Mouse (Mus musculus): ENCODE measurements at regions not wholly inside any gene's neighbourhood (a gene's known extent, or its start where the extent isn't known, plus 50 kb on each side); places are given as distances from the start of the nearest gene placed in this dataset.

DNA sequence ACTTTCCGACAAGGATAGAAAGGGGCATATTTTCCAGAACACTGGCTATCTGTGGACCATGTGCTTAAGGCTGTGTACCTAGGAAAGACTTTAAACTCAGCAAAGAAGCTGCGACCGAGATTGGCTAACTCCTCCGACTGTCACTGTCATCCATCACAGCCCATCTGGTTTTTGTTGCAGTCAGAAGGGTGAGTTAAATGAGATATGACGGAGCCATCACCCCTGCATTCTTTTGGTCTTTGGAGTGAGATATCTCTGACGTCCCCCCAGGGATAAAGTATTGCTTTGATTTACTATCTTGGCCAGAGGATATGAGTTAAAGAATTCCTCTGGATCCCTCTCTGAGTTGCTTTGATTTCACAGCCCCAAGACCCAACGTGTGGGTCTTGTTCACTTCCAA lies 160.0 kb upstream of the Ubash3b start:
- no peak for DNase-seq (ENCODE audit: low spot score in 2 of 2)
- intact Hi-C loops (cut with DNase I), result no loop called here

DNA sequence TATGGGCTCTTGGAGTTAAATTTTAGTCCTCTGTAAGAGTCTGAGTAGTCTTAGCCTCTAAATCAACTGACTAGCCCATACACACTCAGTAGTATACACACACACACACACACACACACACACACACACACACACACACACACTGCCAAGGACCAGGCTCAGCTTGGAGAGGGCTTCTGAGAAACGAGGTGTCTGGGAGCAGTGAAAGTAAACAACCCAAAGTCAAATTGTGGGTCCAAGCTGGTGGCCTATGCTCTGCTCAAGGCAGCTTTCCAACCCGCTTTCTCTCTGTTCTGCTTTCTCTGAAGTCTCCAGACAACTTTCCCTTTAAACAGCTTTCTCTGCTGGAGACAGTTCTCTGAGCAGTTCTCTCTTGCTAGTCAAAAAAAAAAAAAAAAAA lies 157.6 kb upstream of the Ubash3b start:
- no peak for DNase-seq (ENCODE audit: low spot score in 2 of 2)
- intact Hi-C loops (cut with DNase I), result no loop called here

DNA sequence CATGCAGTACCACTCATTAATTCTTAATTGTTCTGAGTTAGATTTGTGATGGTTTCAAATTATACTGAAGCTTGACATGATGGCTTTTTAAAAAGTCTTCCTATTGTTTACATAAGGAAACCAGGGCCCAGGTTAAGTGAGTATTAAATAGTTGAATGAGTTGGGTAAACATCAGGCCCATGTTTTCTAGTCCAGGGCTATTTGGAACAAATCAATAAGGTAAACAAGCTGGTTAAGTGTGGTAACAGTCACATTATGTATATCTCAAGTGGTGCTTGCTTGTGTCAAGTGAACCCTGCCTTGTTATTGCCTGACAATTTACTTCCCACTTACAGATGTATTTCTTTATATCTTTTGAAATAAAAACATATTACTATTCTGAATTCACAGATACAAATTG lies 144.7 kb upstream of the Ubash3b start:
- no peak for DNase-seq (ENCODE audit: low spot score in 2 of 2)
- intact Hi-C loops (cut with DNase I), result no loop called here

DNA sequence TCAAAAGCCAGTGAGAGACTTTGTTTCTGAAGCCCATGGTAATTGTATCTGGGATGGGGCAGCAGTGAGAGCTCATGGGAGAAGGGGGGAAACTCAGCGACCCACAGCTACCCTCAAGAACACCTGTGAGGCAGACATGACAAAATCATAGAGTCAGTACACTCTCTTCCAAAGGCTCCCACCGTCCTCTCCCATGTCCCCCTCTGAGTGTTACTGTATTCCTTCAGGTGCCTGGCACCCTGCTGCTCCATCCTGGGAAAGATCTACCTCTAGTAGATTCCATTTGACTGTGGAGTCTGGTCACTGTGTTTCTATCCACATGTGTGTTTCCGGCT lies 142.0 kb upstream of the Ubash3b start:
- no peak for DNase-seq (ENCODE audit: low spot score in 2 of 2)
- intact Hi-C loops (cut with DNase I), result no loop called here

DNA sequence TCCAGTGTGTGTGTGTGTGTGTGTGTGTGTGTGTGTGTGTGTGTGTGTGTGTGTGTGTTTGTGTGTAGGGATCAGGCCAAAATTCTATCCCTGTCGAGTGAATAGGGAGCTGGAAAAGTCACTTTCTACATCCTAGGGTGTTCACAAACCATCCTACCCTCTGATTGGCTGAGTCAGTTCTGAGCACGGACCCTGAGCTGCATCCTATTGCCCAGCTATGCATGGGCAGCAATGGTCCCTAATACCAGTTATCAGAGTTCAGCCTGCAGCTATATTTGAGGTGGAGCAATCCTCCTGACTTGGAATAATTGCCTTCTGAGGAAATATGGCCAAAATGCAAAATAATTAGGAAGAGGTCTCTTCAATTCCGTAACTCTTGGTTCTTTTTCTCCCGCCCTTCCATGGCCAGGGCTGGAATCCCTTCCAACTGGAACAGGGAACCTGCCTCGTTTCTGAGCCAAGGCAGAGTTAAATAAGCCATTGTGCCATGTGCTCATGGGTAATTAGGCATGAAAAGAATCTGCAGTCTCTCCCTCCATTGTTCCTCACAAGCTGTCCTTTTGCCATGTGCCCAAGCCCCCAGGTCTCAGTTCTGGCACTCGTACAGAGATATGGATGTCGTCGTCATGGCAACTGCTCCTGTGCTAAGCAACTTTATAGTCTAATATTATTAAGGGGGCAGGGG lies 141.5 kb upstream of the Ubash3b start:
- no peak for DNase-seq (ENCODE audit: low spot score in 2 of 2)
- intact Hi-C loops (cut with DNase I), result no loop called here

DNA sequence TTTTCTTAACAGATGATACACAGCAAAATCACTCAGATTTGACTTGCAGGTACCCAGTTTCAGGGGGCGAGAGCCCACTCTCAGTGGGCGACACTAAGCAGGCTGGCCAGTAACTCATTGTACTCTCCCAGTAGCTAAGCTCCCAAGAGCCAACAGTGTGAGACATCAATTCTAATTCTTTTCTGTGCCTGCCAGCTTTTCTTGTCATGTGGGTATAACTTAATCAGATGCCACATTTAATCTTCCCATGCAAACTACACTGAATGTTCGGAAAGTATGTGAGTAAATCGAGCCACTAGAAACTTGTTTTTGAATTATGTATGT lies 124.6 kb upstream of the Ubash3b start:
- DNase-seq (ENCODE audit: low spot score in 2 of 2), result peak in 1 of 2 experiments; percentile 16
- intact Hi-C loops (cut with DNase I), result no loop called here

DNA sequence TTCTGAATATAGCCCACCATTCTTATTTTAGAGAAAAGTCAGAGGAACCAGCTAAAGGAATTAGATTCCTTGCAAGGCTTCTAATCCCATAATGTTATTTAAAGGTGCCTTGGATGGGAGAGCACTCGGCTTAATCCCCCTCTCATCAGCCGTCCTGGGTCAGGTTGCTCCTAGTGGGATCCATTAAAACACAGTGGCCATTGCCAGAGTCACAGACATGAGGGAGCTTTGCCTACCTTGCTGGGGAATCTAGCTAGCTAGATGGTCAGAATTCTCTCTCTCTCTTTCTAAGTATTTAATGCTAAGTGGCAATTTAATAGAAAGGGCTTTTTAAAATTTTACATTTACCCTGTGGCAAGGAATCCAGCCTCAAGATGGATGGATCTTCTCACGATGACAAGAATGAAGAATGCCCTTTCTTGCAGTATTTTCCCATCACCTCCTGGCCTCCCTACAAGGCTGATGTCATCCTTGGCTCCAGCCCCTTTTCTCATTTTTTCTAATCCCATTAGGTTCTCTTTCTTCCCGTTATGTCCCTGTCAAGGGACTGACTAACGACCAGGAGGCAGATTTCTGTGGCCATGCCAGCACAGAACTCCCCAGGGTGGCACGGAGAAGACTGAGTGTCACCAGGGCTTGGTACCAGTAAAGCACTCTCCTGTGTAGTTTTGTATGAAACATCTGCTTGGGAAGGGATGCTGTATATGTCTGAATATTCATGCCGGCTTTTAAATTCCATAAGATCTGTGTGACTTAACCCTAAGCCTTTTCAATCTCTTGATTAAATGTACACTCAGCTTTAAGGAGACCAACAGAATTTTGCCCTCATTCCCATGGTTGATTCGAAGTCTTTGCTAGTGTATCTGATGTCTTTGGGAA lies 124.0 kb upstream of the Ubash3b start:
- intact Hi-C loops (cut with DNase I), result no loop called here
- no peak for DNase-seq (ENCODE audit: low spot score in 2 of 2)

DNA sequence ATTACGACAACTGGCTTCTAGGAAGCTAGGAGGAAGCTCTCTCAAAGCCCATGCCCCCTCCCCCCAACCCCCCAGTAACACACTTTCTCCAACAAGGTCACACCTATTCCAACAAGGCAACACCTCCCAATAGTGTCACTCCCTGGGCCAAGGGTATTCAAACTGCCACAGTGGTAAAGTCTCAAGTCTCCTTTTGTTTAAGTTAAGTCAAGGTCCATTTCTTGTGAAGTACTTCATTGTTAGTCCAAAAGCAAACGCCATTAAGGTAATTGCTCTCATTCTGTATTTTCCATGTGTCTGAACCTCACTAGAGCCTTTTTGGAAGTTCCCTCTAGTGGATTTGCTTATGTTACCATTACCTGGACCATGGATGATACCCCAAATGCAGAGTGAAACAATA lies 116.2 kb upstream of the Ubash3b start:
- no peak for DNase-seq (ENCODE audit: low spot score in 2 of 2)
- intact Hi-C loops (cut with DNase I), result no loop called here

DNA sequence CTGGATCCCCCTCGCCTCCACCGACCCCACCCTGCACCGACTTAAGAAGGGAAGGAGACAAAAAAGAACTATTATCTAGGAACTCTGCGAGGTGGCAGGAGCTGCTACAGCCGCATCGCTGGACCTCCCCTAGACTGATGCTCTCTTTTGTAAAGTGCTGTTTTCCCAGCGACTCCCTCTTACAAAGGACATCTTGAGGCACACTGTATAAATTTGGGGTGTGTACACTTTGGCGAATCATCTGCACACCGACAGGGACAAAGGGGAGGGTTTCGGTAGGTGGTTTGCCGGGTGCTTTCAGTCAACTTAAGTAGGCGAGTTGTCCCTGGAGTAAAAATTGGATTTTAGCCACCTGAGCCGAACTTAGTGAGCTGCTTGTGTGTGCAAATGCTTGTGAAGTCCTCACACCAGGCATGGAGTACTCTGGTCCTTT lies 112.4 kb upstream of the Ubash3b start:
- no peak for DNase-seq (ENCODE audit: low spot score in 2 of 2)
- intact Hi-C loops (cut with DNase I), result no loop called here

DNA sequence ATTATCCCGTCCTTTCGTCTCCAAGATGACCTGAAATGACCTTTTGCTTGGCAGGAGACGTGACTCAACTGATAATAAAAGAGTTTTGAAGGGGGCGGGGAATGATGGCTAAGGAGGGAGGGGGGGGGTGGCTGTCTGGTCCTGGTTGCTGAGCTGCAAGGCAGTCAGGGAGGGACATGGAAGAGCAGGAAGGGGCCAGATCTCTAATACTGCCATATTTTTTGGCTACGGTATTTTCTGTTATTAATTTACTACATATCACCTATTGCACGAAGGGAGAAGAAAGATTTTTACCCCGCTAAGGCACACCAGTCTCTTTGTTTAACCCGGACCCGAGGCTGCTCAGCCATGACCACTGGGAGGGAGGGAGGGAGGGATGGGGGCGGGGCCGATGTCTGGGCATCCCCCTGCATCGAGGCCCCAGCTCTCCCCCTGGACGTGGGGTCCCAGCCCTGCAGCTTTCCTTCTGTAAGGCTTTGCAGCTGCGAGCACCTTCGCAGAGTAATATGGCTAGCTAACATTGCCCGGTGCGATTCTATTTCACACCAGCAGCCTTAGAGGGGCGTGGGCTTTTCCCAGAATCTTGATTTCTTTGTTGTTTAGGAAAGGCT lies 111.8 kb upstream of the Ubash3b start:
- no peak for DNase-seq (ENCODE audit: low spot score in 2 of 2)
- intact Hi-C loops (cut with DNase I), result no loop called here

DNA sequence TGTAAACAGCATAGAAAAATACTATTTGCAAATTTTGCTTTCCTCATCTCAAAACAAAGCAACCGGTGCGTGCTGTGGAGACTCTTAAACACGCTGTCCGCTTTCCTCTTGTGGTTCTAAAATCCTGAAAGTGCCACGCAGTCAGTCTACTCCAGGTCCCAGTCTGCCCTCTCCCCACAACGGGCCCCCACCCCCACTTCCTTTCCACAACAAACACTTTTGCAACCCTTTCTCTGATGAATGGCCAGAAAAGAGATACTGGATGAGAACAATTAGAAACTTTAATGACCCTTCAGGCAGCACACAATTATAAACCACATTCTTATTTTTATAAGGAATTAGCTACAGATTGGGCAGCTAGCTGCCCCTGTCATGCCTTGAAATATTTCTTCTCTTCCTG lies 111.1 kb upstream of the Ubash3b start:
- DNase-seq (ENCODE audit: low spot score in 2 of 2), result no peak
- intact Hi-C loops (cut with DNase I), result no loop called here

DNA sequence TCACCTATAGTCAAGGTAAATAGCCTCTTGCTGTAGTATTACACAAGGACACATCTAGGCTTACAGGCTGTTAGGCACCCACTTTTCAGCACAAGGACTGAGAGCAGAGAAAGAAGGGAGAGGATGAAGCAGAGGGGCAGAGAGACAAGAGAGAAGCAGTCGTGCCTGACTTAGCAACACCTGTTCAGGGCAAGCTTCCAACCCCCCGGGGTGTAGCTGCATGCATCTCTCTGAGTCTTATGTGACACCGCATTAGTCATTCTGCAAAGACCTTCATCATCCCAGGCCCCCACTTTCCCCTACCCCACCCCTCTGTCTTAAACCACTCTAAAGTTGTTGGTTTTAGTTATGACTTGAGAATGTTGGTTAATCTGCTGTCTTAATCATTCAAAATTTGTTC lies 106.6 kb upstream of the Ubash3b start:
- no peak for DNase-seq (ENCODE audit: low spot score in 2 of 2)
- intact Hi-C loops (cut with DNase I), result no loop called here

DNA sequence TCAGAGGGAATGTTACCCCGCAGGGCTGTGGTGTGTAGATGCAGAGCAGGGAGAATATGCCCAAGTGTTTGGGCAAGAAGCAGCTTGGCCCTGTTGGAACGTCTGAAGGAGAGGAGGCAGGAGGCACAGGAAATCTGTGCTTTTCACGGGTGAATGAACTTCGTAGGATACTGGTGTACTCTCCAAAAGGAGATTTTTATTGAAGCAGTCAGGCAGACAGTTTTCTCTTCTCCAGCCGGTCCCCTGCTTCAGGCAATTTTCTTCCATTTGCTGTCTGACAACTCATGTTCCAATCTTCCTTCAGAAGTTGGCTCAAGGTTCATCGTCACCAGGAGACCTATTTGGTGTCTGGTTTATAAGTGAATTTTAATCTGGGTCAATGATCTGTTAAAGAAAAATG lies 103.0 kb upstream of the Ubash3b start:
- no peak for DNase-seq (ENCODE audit: low spot score in 2 of 2)
- intact Hi-C loops (cut with DNase I), result no loop called here

DNA sequence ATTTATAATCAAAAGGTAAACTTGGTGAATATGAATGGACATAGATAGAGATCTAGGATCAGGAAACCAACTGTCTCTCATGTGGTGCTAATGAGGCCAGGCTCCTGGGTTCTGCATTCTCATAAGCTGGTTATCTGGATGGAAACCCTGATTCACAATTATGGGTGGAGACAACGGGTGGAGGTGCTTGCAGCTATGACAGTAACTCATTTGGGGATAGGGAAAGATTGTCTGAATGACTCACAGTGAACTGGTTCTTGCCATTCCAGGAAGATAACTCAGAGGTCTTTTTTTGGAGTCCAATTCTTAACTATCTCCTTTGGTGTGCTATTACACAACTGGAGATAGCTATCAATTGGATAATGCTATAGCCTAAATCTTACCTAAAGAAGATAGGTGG lies 95.7 kb upstream of the Ubash3b start:
- DNase-seq (ENCODE audit: low spot score in 2 of 2), result no peak
- intact Hi-C loops (cut with DNase I), result no loop called here

DNA sequence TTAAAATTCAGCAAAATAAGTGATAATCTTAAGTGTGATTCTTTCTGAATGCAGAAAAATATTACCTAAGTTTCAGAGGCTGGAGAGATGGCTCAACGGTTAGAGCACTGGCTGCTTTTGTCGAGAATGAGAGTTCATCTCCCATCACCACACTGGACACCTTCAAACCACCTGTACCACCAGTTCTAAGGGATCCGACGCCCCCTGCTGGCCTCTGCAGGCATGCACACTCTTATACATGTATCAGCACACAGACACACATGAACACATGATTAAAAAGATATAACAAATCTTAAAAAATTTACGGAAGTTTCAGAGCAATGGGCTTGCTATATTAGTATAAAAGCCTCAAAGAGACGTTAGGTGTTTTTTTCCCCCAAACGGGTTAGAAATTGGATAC lies 80.9 kb upstream of the Ubash3b start:
- intact Hi-C loops (cut with DNase I), result loop anchor here (10.0 kb wide), 1 partner anchor 122 kb away; no protein-coding TSS in a partner anchor
- no peak for DNase-seq (ENCODE audit: low spot score in 2 of 2)

DNA sequence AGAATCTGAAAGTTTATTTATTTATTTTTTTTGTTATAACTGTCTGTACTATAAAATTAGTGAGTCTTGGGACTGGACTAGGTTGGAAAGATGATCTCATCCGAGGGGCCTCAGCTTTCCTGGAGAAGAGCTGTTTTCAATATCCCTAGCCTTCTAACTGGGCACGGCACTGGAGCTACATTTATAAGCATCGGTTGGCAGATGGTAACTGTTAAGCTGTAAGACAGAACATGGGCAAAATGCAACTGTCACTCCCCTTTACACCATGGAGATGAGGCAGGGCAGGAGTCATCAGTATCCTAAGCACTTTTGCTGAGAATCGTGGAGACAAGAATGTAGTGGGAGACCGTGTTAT lies 77.6 kb upstream of the Ubash3b start:
- intact Hi-C loops (cut with DNase I), result no loop called here

DNA sequence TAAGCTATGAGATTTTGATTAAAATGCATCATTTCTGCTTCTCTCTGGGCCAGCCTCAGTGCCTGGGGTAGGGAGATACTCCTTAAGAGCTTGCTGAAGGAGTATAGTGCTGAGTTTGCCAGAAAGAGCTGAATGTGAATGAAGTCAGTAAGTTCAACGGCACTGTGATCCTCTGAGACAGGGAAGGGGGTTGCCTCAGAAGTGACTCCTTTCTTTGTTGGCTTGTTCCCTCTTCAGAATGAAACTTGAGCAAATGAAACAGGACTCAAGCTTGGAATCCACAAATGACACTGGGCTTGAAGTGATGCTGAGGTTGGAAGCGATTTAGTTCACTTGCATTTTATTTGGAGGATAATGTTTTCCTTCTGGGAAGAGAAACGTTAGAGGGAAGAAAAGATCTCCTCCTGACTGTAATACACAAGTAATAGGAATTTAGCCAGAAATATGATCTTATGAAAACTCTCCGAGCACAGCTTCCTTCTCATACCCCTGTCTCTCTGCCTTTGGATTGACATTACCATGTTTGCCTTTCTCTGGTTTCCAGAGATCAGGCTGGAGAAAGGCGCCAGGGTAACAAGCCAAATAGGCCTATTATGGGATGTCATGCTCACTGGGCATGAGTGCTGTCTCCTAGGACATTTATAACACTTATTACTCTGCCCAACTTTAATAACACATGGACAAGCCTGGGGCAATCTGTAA lies 77.0 kb upstream of the Ubash3b start:
- no peak for DNase-seq (ENCODE audit: low spot score in 2 of 2)
- intact Hi-C loops (cut with DNase I), result no loop called here

More for the DNA sequence above, 77.6 kb upstream of the Ubash3b start:
- DNase-seq (ENCODE audit: low spot score in 2 of 2), result no peak

DNA sequence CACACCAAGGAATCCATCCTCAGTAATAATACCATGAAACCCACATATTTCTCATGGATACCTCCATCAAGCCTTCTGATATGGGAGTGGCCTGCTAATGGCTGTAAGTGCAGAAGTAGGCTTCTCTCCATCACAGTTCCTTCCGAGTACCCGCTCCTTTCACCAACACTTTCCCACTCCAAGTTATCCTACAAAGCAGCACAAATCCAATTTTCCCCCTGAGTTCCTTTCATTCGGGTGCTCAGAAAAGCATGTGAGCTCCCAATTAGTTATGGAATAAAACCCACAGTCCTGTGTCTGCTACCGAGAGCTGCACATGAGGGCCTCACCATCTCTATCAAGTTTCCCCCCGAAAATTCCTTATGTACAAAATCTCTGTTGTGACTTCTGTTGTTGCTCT lies 75.8 kb upstream of the Ubash3b start:
- no peak for DNase-seq (ENCODE audit: low spot score in 2 of 2)
- intact Hi-C loops (cut with DNase I), result no loop called here

DNA sequence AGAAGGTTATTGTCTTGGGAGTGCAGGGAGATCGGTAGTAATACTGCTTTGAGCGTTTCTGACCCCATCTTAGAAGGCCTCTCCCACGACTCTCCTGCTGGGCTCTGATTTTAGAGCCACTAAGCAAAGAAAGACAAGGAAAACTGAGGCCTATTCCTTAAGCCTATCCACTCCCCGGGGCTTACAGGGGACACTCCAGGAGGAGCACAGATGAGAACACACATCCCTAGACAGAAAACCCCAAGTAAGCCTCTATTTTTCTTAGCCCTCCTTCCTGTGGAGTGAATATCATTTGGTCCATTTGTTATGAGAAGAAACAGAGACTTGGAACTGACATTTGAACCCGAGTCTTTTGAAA lies 67.7 kb upstream of the Ubash3b start:
- intact Hi-C loops (cut with DNase I), result loop anchor here (1.0 to 5.0 kb wide), 4 partner anchors 148 to 746 kb away; no protein-coding TSS in a partner anchor
- DNase-seq (ENCODE audit: low spot score in 2 of 2), result no peak

DNA sequence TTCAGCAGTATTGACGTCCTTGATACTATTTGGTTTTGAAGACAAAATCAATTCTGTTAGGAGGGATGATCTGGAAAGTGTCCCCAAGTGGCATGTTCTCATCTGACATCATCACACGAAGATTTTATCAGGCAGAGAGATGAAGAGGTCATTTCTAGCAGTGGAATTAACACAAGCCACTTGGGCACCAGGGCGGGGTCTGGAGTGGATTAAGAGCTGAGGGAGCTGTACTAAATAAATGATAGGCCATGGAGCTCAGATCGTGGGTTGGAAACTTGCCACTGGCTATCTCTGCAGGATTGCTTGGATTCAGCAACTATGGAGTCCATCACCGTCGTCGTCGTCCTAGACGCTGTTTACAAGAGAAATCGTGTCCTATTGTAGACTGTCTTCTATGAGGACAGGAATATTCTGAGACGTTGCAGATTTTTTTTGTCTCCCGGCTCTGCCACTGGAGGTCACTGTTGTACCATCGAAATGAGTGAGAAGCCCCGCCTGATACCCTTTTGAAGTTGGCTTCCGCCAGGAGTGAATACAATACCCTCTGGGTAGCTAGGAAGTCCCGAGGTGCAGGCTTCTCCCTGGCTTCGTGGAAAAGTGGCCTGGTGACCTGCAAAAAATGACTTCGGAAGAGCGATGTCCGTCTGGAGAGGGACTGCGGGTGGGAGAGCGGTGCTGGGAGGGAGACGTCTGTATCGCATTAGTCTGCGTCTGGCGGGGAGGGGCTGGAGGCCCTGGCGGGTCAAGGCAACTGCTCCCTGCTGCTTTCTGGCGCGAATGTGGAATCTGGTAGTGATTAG lies 67.1 kb upstream of the Ubash3b start:
- peak; percentile 89 to 96 for DNase-seq (ENCODE audit: low spot score in 2 of 2)
- intact Hi-C loops (cut with DNase I), result loop anchor here (1.0 to 5.0 kb wide), 6 partner anchors 149 to 746 kb away; no protein-coding TSS in a partner anchor

Measured in left cerebral cortex, postnatal 25 days (tissue).